Mouse (Mus musculus): ENCODE data around the gene Rrp1b. TPM values are rescaled to one million over a fixed set of nuclear protein-coding genes. Genes with fewer than 3 reads are reported as not detected.
A peak's percentile ranks its signal among the peaks of the same experiment; 100 is the strongest.

Rrp1b gene
- total and polyA plus RNA-seq, 3 experiments: 78.6 to 84.1 TPM; not detected in 1

DNA sequence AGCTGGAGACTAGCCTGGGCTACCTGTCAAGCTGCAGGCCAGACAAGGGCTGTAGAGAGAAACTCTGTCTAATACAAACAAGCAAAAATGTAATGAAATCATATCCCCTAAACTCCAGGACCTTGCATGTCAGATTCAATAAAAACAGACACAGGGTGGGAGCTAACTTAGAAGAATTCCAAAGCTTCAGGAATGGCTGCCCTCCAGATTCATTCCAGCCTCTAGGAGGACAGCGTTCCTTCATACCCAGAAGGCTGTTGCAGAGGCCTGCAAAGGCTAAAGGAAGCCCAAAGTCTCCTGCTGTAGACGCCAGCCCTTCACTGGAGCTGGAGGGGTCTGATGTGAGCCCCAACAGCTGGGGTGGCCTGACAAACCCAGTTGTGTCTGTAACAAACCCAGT is 70.5 kb downstream of the Rrp1b start:
- no peak overlapping the region for H3K4me3 ChIP-seq (ENCODE audit: control insufficient read depth in 1 of 2, insufficient read depth in 1 of 2, low read depth in 2 of 2, low read length in 2 of 2)
- H3K27me3 ChIP-seq (ENCODE audit: control insufficient read depth in 1 of 2, insufficient read depth in 2 of 2, low read length in 2 of 2): no peaks in the 10 kb centered on the region
- peaks cover 8 to 42% of the 10 kb centered on the region in 2 experiments; a peak in 3 of 4 replicates for H3K4me1 ChIP-seq (ENCODE audit: control insufficient read depth in 1 of 2, insufficient read depth in 2 of 2, low read length in 2 of 2)
- H3K79me2 ChIP-seq (ENCODE audit: control insufficient read depth, insufficient read depth, low read length, poor library complexity): no peaks in the 10 kb centered on the region
- H3K9me3 ChIP-seq (replicated peaks; ENCODE audit: insufficient read depth, low read length): no peaks in the 10 kb centered on the region
- DNase-seq (ENCODE audit: low read depth, low spot score): no peak
- peaks cover 0 to 36% of the 10 kb centered on the region in 2 experiments; a peak in 2 of 4 replicates for H3K36me3 ChIP-seq (ENCODE audit: control insufficient read depth in 1 of 2, insufficient read depth in 2 of 2, low read length in 2 of 2)
- no peak overlapping the region for H3K9ac ChIP-seq (ENCODE audit: control insufficient read depth, low read depth, low read length, poor library complexity, severe bottlenecking)
- TF ChIP-seq ZC3H11A (IDR thresholded peaks at IDR 0.05; ENCODE audit: low read depth, low read length) (no peak), USF1 (IDR thresholded peaks at IDR 0.05; ENCODE audit: low read depth, low read length) (no peak), TBP (IDR thresholded peaks at IDR 0.05; ENCODE audit: low read depth, low read length) (no peak), CHD1 (IDR thresholded peaks at IDR 0.05; ENCODE audit: low read depth, low read length) (no peak), RAD21 (IDR thresholded peaks at IDR 0.05; ENCODE audit: low read depth, low read length) (no peak), ZMIZ1 (IDR thresholded peaks at IDR 0.05; ENCODE audit: low read depth, low read length) (no peak), MYB (IDR thresholded peaks at IDR 0.05; ENCODE audit: low read depth, low read length) (no peak), MXI1 (IDR thresholded peaks at IDR 0.05; ENCODE audit: low read depth, low read length) (no peak), EP300 (IDR thresholded peaks at IDR 0.05; ENCODE audit: low read depth in 1 of 2, low read length in 2 of 2) (no peak), TAL1 (IDR thresholded peaks at IDR 0.05; ENCODE audit: low read length) (no peak), TCF12 (IDR thresholded peaks at IDR 0.05; ENCODE audit: low read depth, low read length) (no peak), USF2 (IDR thresholded peaks at IDR 0.05; ENCODE audit: borderline replicate concordance in 1 of 2, insufficient read depth in 1 of 2, low read depth in 1 of 2, low read length in 2 of 2) (no peak), MAFK (IDR thresholded peaks at IDR 0.05; ENCODE audit: borderline replicate concordance, low read depth, low read length) (no peak), KAT2A (conservative IDR thresholded peaks at IDR 0.05; ENCODE audit: low read depth, low read length) (no peak), MEF2A (IDR thresholded peaks at IDR 0.05; ENCODE audit: extremely low read depth, insufficient replicate concordance, low read depth, low read length, poor library complexity, severe bottlenecking) (no peak), MAX (IDR thresholded peaks at IDR 0.05; ENCODE audit: low read length) (no peak), POLR2AphosphoS2 (IDR thresholded peaks at IDR 0.05; ENCODE audit: low read length) (no peak), GABPA (IDR thresholded peaks at IDR 0.05; ENCODE audit: low read depth, low read length) (no peak)
- no peak overlapping the region for H3K27ac ChIP-seq (ENCODE audit: control insufficient read depth, low read depth, low read length)

DNA sequence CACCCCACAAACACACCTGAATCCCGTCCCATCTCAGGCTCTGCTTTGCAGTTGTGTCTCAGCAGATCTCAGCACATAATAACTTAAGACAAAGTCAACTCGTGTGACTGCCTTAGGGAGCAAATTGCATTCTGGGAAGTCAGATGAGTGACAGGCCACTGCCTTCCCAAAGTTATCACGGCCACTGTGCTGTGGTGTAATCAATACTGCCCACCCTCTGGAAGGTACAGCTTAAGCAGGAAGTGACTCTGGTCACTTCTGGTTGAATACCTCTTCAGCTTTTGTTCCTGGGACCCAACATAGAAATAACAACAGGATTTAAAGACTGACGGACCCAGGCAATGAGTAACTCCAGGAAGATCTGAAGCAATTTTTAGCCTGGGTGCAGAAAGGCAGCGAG is 72.0 kb downstream of the Rrp1b start:
- Histone ChIP-seq H3K27me3 (ENCODE audit: control insufficient read depth in 1 of 2, insufficient read depth in 2 of 2, low read length in 2 of 2) (no peaks in the 10 kb centered on the region), H3K9me3 (replicated peaks; ENCODE audit: insufficient read depth, low read length) (no peaks in the 10 kb centered on the region), H3K4me3 (ENCODE audit: control insufficient read depth in 1 of 2, insufficient read depth in 1 of 2, low read depth in 2 of 2, low read length in 2 of 2) (no peak overlapping the region), H3K27ac (ENCODE audit: control insufficient read depth, low read depth, low read length) (peak overlapping the region; percentile 95), H3K4me1 (ENCODE audit: control insufficient read depth in 1 of 2, insufficient read depth in 2 of 2, low read length in 2 of 2) (peaks cover 8 to 46% of the 10 kb centered on the region in 2 experiments; a peak in 3 of 4 replicates), H3K9ac (ENCODE audit: control insufficient read depth, low read depth, low read length, poor library complexity, severe bottlenecking) (peak overlapping the region; percentile 48), H3K36me3 (ENCODE audit: control insufficient read depth in 1 of 2, insufficient read depth in 2 of 2, low read length in 2 of 2) (peaks cover 0 to 41% of the 10 kb centered on the region in 2 experiments; a peak in 2 of 4 replicates), H3K79me2 (ENCODE audit: control insufficient read depth, insufficient read depth, low read length, poor library complexity) (peaks cover 1% of the 10 kb centered on the region; the same call in 1 of the 2 replicates)
- TF ChIP-seq MYC (IDR thresholded peaks at IDR 0.05; ENCODE audit: low read depth, low read length) (no peak), USF1 (IDR thresholded peaks at IDR 0.05; ENCODE audit: low read depth, low read length) (no peak), USF2 (IDR thresholded peaks at IDR 0.05; ENCODE audit: borderline replicate concordance in 1 of 2, insufficient read depth in 1 of 2, low read depth in 1 of 2, low read length in 2 of 2) (no peak), KAT2A (conservative IDR thresholded peaks at IDR 0.05; ENCODE audit: low read depth, low read length) (no peak), BHLHE40 (IDR thresholded peaks at IDR 0.05; ENCODE audit: borderline replicate concordance, low read depth, low read length) (no peak), E2F4 (IDR thresholded peaks at IDR 0.05; ENCODE audit: borderline replicate concordance, low read depth, low read length) (no peak), RCOR1 (IDR thresholded peaks at IDR 0.05; ENCODE audit: low read depth, low read length) (no peak), MEF2A (IDR thresholded peaks at IDR 0.05; ENCODE audit: extremely low read depth, insufficient replicate concordance, low read depth, low read length, poor library complexity, severe bottlenecking) (no peak), CHD2 (IDR thresholded peaks at IDR 0.05; ENCODE audit: low read length) (no peak), EP300 (IDR thresholded peaks at IDR 0.05; ENCODE audit: low read depth in 1 of 2, low read length in 2 of 2) (no peak)
- peak; percentile 44 for DNase-seq (ENCODE audit: low read depth, low spot score)
